Mouse (Mus musculus): ENCODE measurements around the gene Sympk.
"Not testable (repeated sequence)": the region's sequence is repeated elsewhere in the genome, so short reads cannot be mapped to it uniquely, and the experiment has no call there.

Sympk gene

DNA sequence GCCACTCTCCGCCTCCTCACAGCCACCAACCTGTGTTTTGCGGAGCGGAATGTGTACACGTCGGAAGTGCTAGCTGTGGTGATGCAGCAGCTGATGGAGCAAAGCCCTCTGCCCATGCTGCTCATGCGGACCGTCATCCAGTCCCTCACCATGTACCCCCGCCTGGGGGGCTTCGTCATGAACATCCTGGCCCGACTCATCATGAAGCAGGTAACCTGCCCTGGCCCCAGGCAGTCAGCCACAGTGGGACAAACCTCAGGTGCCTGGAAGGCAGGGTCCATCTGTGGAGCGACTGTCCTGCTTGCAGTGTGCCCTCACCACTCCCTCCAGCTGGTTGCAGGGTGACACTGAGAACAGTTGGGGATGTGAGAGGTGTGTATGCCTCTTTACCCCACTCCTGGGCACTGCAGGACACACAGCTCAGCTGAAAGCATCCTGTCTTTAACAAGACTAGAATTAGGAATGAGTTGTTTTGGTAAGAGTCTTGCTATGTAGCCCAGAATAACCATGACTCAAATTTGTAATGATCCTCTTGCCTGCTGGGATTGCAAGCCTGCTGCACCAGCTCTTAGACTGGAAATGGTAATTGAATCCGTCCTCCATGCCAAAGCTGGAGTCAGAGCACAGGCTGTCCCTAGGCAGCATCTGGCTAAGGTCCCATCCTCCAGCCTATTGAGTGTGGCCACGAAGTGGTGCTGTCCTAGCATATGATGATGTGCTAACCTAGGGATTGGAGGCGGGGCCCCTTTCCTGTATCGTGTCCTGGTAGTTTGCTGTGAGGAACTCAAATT, 28.4 kb downstream of the Sympk start:
- DNase-seq (ENCODE audit: low spot score in 2 of 2) = no peak

DNA sequence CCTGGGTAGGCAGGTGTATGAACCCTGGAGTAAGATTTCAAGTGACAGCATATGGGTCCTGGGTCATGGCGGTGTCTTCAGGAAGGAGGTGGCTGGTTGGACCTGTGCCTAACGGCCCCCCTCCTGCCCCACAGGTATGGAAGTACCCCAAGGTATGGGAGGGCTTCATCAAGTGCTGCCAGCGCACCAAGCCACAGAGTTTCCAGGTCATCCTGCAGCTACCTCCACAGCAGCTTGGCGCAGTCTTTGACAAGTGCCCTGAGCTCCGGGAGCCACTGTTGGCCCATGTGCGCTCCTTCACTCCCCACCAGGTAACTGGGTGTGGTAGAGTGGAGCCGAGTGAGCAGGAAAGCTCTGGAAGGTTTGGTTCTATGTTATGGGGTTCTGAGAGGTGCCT, 29.0 kb downstream of the Sympk start:
- DNase-seq (ENCODE audit: low spot score in 2 of 2) = no peak

DNA sequence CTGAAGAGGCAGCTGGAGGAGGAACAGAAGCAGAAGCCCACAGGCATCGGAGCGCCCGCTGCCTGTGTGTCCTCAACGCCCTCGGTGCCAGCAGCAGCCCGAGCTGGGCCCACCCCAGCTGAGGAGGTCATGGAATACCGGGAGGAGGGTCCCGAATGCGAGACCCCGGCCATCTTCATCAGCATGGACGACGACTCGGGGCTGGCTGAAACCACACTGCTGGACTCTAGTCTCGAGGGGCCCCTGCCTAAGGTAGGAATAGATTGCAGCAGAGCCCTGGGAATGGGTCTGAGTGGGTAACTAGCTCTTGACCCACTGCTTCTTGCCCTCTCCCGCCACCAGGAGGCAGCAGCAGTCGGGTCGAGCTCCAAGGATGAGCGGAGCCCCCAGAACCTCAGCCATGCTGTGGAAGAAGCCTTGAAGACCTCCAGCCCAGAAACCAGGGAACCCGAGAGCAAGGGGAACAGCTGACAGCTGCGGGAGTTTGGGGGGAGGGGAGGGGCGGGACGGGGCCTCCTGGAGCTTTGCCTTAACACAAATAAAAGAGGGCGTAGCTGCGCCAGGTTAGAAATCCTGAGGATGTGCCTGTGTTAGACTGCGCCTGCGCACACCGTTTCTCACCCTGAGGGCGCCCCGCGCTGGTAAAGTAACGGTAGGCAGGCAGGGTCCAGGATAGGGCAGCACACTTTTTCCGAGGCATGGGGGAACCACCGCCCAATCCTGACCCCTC, 30.0 kb downstream of the Sympk start, which contains the start of gene Rsph6a:
Gene Rsph6a, plus strand, starts transcription at position 644 of the 730 bp plus-strand sequence.
- no peak for DNase-seq (ENCODE audit: low spot score in 2 of 2)

DNA sequence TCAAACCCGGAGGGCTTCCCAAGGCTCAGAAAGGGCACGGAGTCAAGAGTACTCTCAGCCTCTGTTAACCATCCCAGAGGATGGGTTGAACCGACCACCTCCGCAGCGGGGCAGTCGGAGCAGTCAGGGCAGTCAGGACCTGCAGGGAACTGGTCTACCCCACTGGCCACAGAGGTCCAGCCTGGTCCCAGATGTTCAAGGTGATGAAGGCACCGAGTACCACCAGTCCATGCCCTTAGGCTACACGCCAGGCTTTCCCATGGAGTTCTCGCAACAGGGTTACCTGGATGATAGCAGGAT, 30.6 kb downstream of the Sympk start:
- no peak for DNase-seq (ENCODE audit: low spot score in 2 of 2)

DNA sequence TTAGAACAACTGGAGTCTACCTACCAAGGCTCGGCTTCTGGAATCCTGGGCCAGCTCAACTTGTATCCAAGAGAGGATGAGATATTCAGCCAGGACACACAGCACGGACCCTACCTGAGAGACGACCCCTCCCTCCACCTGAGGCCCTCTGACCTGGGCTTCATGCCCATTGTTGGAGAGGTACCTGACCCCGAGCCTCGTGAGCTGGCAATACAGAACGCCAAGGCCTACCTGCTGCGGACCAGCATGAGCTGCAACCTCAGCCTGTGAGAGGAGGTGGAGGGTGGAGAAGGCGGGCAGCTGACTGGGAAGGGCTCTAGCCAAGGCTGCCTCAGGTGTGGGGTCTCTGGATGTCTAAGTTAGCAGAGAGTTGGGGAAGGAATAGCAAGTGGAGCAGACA, 30.9 kb downstream of the Sympk start:
- no peak for DNase-seq (ENCODE audit: low spot score in 2 of 2)

DNA sequence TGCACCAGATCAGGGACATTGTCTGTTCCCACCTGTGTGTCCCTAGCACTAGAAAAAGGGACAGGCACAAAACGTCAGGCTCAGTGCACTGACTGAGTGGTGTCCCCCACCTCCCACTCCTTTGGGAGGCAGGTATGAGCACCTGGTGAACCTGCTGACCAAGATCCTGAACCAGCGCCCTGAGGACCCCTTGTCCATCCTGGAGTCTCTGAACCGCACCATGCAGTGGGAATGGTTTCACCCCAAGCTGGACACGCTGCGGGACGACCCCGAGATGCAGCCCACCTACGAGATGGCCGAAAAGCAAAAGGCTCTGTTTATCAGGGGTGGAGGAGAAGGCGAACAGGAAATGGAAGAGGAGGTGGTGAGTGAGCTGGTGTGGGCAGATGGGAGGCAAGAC, 33.2 kb downstream of the Sympk start:
- no peak for DNase-seq (ENCODE audit: low spot score in 2 of 2)

DNA sequence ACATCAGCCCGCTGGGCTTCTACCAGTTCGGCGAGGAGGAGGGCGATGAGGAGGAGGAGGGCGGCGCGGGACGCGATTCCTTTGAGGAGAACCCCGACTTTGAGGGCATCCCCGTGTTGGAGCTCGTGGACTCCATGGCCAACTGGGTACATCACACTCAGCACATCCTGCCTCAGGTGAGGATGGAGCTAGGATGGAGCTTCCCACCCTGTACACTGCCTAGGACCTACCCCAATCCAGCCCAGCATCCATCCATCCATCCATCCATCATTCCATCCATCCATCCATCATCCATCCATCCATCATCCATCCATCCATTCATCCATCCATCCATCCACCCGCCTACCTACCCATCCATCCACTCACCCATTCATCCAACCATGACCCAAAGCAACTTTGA, 41.7 kb downstream of the Sympk start:
- no peak for DNase-seq (ENCODE audit: low spot score in 2 of 2)

DNA sequence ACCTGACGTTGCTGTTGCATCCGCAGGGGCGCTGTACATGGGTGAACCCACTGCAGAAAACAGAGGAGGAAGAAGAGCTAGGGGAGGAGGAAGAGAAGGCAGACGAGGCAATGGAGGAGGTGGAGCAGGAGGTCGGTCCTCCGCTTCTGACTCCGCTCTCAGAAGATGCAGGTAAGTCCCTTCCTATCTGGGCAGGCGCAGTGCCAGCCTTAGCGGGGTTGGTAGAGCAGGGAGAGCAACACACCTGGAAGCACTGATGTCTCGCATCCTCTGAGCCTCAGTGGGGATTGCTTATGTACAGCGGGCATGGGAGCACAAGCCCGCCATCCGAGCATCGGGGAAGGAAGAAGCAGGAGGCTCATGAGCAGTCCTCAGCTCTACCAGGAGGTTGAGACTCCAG, 42.9 kb downstream of the Sympk start:
- no peak for DNase-seq (ENCODE audit: low spot score in 2 of 2)

DNA sequence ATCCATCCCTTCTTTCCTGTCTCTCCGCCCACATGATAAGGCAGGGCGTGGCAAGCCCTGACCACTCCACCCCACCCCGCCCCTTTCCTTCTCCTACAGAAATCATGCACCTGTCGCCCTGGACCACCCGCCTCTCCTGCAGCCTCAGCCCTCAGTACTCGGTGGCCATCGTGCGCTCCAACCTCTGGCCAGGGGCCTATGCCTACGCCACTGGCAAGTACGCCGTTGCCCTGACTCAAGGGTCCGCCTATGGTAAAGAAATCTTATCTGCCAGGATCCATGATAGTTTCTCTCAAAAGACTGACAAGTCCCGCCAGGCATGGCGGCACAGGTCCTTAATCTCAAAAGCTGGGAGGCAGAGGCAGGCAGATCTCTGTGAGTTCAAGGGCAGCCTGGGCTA, 43.8 kb downstream of the Sympk start:
- no peak for DNase-seq (ENCODE audit: low spot score in 2 of 2)

DNA sequence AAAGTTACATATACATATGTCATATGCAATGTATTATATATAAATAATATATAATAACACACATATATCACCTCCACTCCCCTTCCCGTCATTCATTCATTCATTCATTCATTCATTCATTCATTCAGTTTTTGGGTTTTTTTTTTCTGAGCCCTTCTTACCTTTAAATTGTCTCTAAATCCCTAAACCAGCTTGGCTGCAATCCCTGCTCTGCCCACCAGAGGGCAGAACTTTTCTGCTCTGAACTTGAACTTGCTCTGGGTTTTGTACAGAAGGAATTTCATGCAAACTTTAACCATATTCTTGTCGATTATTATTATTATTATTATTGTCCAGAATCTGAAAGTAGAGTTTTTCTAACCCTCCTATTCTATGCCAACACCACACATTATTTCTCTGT, 44.5 kb downstream of the Sympk start:
- DNase-seq (ENCODE audit: low spot score in 2 of 2) = peak in 1 of 2 experiments; percentile 68

DNA sequence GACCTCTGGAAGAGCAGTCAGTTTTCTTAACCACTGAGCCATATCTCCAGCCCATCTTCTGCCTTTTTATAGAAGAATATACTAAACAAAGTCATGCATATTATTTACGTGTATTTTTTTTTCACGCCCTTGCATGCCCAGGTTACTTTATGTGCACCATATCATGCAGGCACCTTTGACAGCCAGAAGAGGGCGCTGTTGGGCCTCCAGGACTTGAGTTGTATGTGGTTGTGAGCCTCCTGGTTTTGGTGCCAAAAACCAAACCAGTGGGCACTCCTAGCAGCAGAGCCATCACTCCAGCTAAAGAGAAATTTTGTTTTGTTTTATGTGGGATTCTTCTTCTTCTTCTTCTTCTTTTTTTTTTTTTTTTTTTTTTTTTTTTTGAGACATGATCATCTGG, 45.3 kb downstream of the Sympk start:
- no peak for DNase-seq (ENCODE audit: low spot score in 2 of 2)

DNA sequence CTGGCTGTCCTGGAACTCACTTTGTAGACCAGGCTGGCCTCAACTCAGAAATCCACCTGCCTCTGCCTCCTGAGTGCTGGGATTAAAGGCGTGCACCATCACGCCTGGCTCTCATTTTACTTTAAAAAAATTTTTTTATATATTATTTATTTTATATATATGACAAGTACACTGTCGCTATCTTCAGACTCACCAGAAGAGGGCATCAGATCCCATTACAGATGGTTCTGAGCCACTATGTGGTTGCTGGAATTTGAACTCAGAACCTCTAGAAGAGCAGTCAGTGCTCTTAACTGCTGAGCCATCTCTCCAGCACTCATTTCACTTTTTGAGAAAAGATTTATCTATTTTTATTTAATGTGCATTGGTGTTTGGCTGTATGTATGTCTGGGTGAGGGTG, 46.8 kb downstream of the Sympk start:
- not testable (repeated sequence) for DNase-seq (ENCODE audit: low spot score in 2 of 2)

DNA sequence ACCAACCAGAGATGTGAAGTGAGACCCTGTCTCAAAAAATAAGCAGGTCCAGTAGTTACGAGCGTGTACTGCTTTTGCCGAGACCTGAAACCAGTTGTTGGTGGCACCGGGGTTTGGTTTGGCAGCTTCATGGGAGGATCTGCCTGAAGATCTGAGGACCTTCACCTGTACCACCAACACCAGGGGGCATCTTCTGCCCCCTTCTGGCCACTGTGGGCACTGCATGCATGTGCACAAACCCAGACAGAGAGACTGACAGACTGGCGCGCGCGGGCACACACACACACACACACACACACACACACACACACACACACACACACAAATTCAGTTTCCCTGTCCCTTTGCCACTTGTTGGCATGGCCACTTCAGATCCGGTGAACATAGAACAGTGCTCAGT, 49.3 kb downstream of the Sympk start:
- no peak for DNase-seq (ENCODE audit: low spot score in 2 of 2)

DNA sequence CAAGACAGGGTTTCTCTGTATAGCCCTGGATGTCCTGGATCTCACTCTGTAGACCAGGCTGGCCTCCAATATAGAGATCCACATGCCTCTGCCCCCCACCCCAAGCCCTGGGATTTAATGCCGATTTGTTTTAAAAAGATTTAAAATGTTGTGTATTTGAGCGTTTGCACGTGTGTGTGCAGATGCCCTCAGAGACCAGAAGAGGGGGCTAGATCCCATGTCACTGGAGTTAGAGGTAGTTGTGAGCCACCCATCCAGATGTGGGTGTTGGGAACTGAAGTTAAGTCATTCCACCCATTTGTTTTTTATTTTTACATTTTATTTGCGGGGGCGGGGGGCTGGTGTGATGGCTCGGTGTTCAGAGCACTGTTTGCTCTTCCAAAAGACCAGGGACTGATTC, 50.3 kb downstream of the Sympk start:
- DNase-seq (ENCODE audit: low spot score in 2 of 2) = no peak

DNA sequence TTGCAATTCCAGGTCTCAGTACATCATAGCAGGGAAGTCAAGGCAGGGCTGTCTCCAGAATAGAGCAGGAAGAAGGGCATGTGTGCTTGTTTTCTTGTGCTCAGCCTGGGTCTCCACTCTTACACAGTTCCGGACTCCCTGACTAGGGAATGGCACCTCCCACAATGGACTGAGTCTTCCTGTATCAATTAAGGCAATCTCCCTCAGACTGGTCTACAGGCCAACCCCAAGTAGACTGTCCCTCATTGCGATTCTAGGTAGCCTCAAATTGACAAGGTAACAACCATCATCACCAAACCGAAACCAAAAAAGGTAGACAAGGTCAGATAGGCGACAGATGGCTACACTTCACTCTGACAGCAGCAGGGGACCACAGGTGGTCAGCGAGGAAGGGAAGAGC, 51.1 kb downstream of the Sympk start:
- DNase-seq (ENCODE audit: low spot score in 2 of 2) = no peak

DNA sequence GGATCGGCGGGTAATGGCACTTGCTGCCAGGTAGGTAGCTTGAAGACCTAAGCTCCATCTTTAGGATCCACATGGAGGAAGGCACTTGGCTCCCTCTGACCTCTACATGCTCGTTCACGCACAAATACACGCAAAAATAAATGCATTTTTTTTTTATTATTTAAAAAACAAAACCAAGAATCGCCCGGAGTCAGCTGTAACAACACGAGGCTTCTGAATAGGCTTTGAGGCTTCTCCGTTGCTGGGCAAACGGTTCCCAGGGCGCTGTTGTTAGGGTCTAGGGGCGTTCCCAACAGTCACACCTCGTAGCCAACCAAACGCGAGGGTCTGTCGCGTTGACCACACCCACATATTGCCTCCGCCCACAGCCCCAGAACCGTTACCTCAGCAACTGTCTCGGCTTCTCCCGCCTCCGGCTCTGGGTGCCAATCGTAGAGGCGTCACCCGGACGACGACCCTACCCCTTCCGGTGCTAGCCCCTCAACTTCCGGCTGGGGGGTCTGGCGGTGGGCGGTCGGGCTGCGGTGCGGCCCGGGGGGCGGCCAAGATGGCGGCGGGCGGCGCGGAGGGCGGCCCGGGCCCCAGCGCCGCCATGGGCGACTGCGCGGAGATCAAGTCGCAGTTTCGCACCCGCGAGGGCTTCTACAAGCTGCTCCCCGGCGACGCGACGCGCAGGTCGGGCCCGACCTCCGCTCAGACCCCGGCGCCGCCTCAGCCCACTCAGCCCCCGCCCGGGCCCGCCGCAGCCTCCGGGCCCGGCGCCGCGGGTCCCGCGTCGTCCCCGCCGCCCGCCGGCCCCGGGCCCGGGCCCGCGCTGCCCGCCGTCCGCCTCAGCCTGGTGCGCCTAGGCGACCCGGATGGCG, 51.8 kb downstream of the Sympk start, which contains the start of gene Dmwd:
Gene Dmwd, plus strand, starts transcription at position 505 of the 863 bp plus-strand sequence.
- DNase-seq (ENCODE audit: low spot score in 2 of 2) = peak; percentile 95 to 96

DNA sequence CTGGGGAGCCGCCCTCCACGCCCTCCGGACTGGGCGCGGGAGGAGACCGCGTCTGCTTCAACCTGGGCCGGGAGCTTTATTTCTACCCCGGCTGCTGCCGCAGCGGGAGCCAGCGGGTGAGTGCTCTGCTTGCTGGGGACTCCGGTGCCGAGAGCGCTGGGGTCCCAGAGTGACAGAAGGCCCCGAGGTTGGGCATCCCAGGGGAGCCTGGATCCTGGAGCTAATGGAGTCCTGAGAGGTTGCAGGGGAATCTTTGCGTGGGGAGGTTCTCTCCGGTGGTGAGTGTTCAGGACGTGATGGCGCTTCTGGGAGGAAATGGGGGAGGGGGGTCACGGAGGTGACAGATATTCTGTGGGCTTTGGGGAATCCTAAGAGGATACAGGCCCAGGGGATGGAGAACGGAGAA, 52.4 kb downstream of the Sympk start:
- DNase-seq (ENCODE audit: low spot score in 2 of 2) = no peak

DNA sequence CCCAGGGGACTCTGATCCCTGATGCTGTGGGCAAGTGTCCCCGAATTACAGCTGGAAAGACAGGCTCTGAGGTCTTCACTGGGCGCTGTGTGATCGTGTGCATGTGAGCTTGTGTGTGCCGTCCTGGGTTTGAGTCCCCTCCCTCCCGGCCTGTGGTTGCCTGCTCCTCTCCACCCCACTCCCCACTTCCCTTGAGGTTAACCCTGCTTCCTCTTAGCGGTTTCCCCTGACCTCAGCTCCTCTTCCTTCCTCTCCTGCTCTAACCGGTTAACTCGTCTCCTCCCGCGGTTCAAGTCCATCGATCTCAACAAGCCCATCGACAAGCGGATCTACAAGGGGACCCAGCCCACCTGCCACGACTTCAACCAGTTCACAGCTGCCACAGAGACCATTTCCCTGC, 53.6 kb downstream of the Sympk start:
- peak in 1 of 2 experiments; percentile 64 for DNase-seq (ENCODE audit: low spot score in 2 of 2)

DNA sequence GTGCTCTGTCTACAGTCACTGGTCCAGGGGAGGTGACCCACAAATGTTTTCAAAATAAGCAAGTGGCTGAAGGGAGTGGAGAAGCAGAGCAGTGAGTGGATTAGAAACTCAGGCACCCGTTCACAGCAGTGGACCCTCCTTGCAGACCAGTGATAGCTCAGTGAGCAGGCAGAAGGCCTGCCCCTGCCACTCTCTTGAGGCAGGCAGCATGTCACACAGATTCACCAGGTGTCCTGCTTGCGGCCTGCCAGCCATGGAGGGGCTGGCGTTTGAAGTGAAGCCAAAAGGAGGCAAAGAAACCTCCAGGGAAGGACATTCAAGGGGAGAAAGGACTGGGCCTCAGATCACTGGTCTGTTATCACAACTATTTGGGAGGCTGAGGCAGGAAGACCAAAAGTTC, 54.6 kb downstream of the Sympk start:
- no peak for DNase-seq (ENCODE audit: low spot score in 2 of 2)

DNA sequence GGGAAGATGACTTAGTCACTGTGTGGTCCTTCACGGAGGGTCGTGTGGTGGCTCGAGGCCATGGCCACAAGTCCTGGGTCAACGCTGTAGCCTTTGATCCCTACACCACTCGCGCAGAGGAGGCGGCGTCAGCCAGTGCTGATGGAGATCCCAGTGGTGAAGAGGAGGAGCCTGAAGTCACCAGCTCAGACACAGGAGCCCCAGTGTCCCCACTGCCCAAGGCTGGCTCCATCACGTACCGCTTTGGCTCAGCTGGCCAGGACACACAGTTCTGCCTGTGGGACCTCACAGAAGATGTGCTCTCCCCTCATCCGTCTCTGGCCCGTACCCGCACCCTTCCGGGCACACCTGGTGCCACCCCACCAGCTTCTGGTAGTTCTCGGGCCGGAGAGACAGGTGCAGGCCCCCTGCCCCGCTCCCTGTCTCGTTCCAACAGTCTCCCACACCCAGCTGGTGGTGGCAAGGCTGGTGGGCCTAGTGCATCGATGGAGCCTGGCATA, 56.3 kb downstream of the Sympk start:
- DNase-seq (ENCODE audit: low spot score in 2 of 2) = no peak

DNA sequence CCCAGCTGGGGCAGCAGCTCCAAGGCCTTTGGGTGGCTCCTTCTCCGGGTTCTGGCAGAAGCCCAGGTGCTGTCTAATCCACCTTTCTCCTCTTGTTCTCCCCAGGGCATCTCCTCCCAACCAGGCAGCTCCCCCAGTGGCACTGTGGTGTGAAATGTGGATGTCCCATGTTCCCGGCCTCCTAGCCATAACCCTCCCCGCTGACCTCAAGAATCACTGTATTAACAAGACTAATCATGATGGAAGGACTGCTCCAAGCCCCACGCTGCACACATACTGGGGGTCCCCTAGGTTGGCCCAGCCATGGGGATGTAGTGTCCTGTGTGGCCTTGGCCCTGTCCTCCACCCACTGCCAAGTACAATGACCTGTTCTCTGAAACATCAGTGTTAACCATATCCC, 58.0 kb downstream of the Sympk start:
- DNase-seq (ENCODE audit: low spot score in 2 of 2) = no peak

DNA sequence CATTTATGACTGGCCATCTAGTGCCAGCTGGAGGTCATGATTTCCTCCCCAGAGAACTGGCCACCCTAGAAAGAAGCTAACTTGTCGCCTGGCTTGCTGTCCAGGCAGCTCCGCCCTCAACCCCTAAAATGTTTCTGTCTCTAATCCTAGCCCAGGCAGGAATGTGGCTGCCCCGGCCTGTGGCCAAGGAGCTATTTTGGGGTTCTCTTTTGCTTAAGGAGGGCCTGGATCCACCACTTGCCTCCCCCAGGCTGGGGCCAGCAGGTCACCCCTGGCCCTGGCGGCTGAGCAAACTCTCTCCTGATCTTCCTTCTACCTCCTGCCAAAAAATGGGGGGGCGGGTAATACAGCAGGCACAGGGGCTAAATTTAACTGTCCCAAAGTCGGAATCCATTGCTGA, 58.9 kb downstream of the Sympk start:
- DNase-seq (ENCODE audit: low spot score in 2 of 2) = peak; percentile 87 to 88
